Mouse (Mus musculus) MEL (cell line): ENCODE data around the gene Chst4. TPM values are rescaled to one million over a fixed set of nuclear protein-coding genes. Genes with fewer than 3 reads are reported as not detected.

Source experiments
- DNase-seq: peaks from one replicate; pipeline ENCODE4 v3.0.0; 2011; ENCODE audit warnings: low read depth, low spot score
- H3K27ac ChIP-seq: 2 replicates; pipeline ENCODE4 v1.5.1; 2012; ENCODE audit warnings: low read depth, mild to moderate bottlenecking, control low read depth, low read length, moderate library complexity; ENCODE audit not compliant: control insufficient read depth
- H3K27me3 ChIP-seq, 2 experiments: fragments of 150-350 bp in 1 of 2; sonication (generic) in 1 of 2; 2 replicates each; pipeline ENCODE4 v1.6.1; 2012; ENCODE audit warnings: low read length in 2 of 2, mild to moderate bottlenecking in 2 of 2, improper control_type of control experiment in 1 of 2, moderate library complexity in 1 of 2; ENCODE audit not compliant: insufficient read depth in 2 of 2, control insufficient read depth in 1 of 2
- H3K36me3 ChIP-seq, 2 experiments: 2 replicates each; pipeline ENCODE4 v1.6.1; 2012 to 2014; ENCODE audit warnings: low read length in 2 of 2, improper control_type of control experiment in 1 of 2, inconsistent platforms in 1 of 2, mild to moderate bottlenecking in 1 of 2; ENCODE audit not compliant: insufficient read depth in 2 of 2, control insufficient read depth in 1 of 2
- H3K4me1 ChIP-seq, 2 experiments: fragments of 150-350 bp in 1 of 2; sonication (generic) in 1 of 2; 2 replicates each; pipeline ENCODE4 v1.6.1; 2012; ENCODE audit warnings: low read length in 2 of 2, improper control_type of control experiment in 1 of 2, mild to moderate bottlenecking in 1 of 2; ENCODE audit not compliant: insufficient read depth in 2 of 2, control insufficient read depth in 1 of 2
- H3K4me3 ChIP-seq, 2 experiments: fragments of 150-350 bp in 1 of 2; sonication (generic) in 1 of 2; 2 replicates each; pipeline ENCODE4 v1.5.1; 2012; ENCODE audit warnings: low read depth in 2 of 2, low read length in 2 of 2, mild to moderate bottlenecking in 2 of 2, moderate library complexity in 2 of 2, control low read depth in 1 of 2, improper control_type of control experiment in 1 of 2; ENCODE audit not compliant: control insufficient read depth in 1 of 2, insufficient read depth in 1 of 2
- H3K79me2 ChIP-seq: 2 replicates; pipeline ENCODE4 v1.6.1; 2012; ENCODE audit warnings: mild to moderate bottlenecking, low read length, moderate library complexity; ENCODE audit not compliant: control insufficient read depth, poor library complexity, insufficient read depth
- H3K9ac ChIP-seq: 2 replicates; pipeline ENCODE4 v1.6.1; 2012; ENCODE audit warnings: low read depth, mild to moderate bottlenecking, control low read depth, low read length, moderate library complexity; ENCODE audit not compliant: control insufficient read depth, poor library complexity, severe bottlenecking
- H3K9me3 ChIP-seq: fragments of 150-350 bp; sonication (generic); replicated peaks from 2 replicates; pipeline ENCODE4 v1.6.1; 2012; ENCODE audit warnings: mild to moderate bottlenecking, low read length, improper control_type of control experiment, moderate library complexity; ENCODE audit not compliant: insufficient read depth
- BHLHE40 ChIP-seq: IDR thresholded peaks from 2 replicates; pipeline ENCODE4 v1.6.1; 2012; ENCODE audit warnings: low read depth, mild to moderate bottlenecking, inconsistent platforms, low read length, improper control_type of control experiment, borderline replicate concordance
- CHD1 ChIP-seq: IDR thresholded peaks from 2 replicates; pipeline ENCODE4 v1.6.1; 2012; ENCODE audit warnings: low read depth, mild to moderate bottlenecking, inconsistent platforms, low read length, improper control_type of control experiment
- CTCF ChIP-seq, 3 experiments: IDR thresholded peaks in 2 of 3; conservative IDR thresholded peaks in 1 of 3; 2 replicates each; pipeline ENCODE4 v1.5.1; 2011 to 2012; ENCODE audit warnings: low read length in 3 of 3, low read depth in 2 of 3, mild to moderate bottlenecking in 2 of 3, improper control_type of control experiment in 1 of 3, inconsistent platforms in 1 of 3, mixed read lengths in 1 of 3, moderate library complexity in 1 of 3; ENCODE audit not compliant: control insufficient read depth in 1 of 3, insufficient read depth in 1 of 3, poor library complexity in 1 of 3, severe bottlenecking in 1 of 3
- E2F4 ChIP-seq: IDR thresholded peaks from 2 replicates; pipeline ENCODE4 v1.6.1; 2011; ENCODE audit warnings: low read depth, low read length, improper control_type of control experiment, borderline replicate concordance
- GABPA ChIP-seq: IDR thresholded peaks from 2 replicates; pipeline ENCODE4 v1.6.1; 2012; ENCODE audit warnings: low read depth, mild to moderate bottlenecking, inconsistent platforms, low read length, improper control_type of control experiment, moderate library complexity
- GATA1 ChIP-seq: IDR thresholded peaks from 2 replicates; pipeline ENCODE4 v1.6.1; 2011; ENCODE audit warnings: low read depth, low read length, improper control_type of control experiment
- JUND ChIP-seq: IDR thresholded peaks from 2 replicates; pipeline ENCODE4 v1.6.1; 2011; ENCODE audit warnings: low read depth, mild to moderate bottlenecking, improper control_type of control experiment, low read length
- MEF2A ChIP-seq: IDR thresholded peaks from 2 replicates; pipeline ENCODE4 v1.6.1; 2014; ENCODE audit warnings: low read depth, mild to moderate bottlenecking, inconsistent platforms, low read length, improper control_type of control experiment; ENCODE audit not compliant: poor library complexity, insufficient replicate concordance, severe bottlenecking; ENCODE audit errors: extremely low read depth
- MXI1 ChIP-seq: IDR thresholded peaks from 2 replicates; pipeline ENCODE4 v1.6.1; 2011; ENCODE audit warnings: mild to moderate bottlenecking, low read depth, low read length, improper control_type of control experiment
- POLR2A ChIP-seq, 2 experiments: IDR thresholded peaks; 2 replicates each; pipeline ENCODE4 v1.6.1; 2011 to 2012; ENCODE audit warnings: low read length in 2 of 2, mild to moderate bottlenecking in 2 of 2, control low read depth in 1 of 2, improper control_type of control experiment in 1 of 2, low read depth in 1 of 2, moderate library complexity in 1 of 2; ENCODE audit not compliant: control insufficient read depth in 1 of 2, insufficient read depth in 1 of 2, poor library complexity in 1 of 2
- RCOR1 ChIP-seq: IDR thresholded peaks from 2 replicates; pipeline ENCODE4 v1.6.1; 2012; ENCODE audit warnings: low read depth, mild to moderate bottlenecking, inconsistent platforms, low read length, improper control_type of control experiment
- SIN3A ChIP-seq: IDR thresholded peaks from 2 replicates; pipeline ENCODE4 v1.6.1; 2012; ENCODE audit warnings: low read length, improper control_type of control experiment, inconsistent platforms
- TAL1 ChIP-seq: IDR thresholded peaks from 2 replicates; pipeline ENCODE4 v1.6.1; 2012; ENCODE audit warnings: mild to moderate bottlenecking, inconsistent platforms, low read length, moderate library complexity, mixed read lengths
- TCF12 ChIP-seq: IDR thresholded peaks from 2 replicates; pipeline ENCODE4 v1.6.1; 2014; ENCODE audit warnings: low read depth, mild to moderate bottlenecking, inconsistent platforms, low read length, improper control_type of control experiment, moderate library complexity
- USF2 ChIP-seq, 2 experiments: IDR thresholded peaks; 2 replicates each; pipeline ENCODE4 v1.6.1; 2011 to 2012; ENCODE audit warnings: improper control_type of control experiment in 2 of 2, low read length in 2 of 2, borderline replicate concordance in 1 of 2, inconsistent platforms in 1 of 2, low read depth in 1 of 2, mild to moderate bottlenecking in 1 of 2; ENCODE audit not compliant: insufficient read depth in 1 of 2
- ZC3H11A ChIP-seq: IDR thresholded peaks from 2 replicates; pipeline ENCODE4 v1.6.1; 2012; ENCODE audit warnings: low read depth, mild to moderate bottlenecking, inconsistent platforms, low read length, improper control_type of control experiment
- ZMIZ1 ChIP-seq: IDR thresholded peaks from 2 replicates; pipeline ENCODE4 v1.6.1; 2012; ENCODE audit warnings: low read depth, mild to moderate bottlenecking, inconsistent platforms, low read length, improper control_type of control experiment, moderate library complexity
- ZNF384 ChIP-seq: IDR thresholded peaks from 2 replicates; pipeline ENCODE4 v1.6.1; 2012; ENCODE audit warnings: low read depth, mild to moderate bottlenecking, inconsistent platforms, low read length, improper control_type of control experiment
- polyA plus RNA-seq, 2 experiments: library from polyadenylated mRNA; stranded (reverse) in 1 of 2; unstranded in 1 of 2; fragments of >175 nt in 1 of 2; fragments of >200 nt in 1 of 2; gene quantifications; 2 replicates each; pipeline versions ENCODE4 v1.2.1 to v1.2.4; 2012; ENCODE audit warnings: low replicate concordance in 2 of 2, low read depth in 1 of 2; ENCODE audit not compliant: insufficient read length in 2 of 2, insufficient read depth in 1 of 2, missing spikeins in 1 of 2
- total RNA-seq: library from RNA; depleted of rRNA; stranded (reverse); fragments of 300-350 nt; gene quantifications from 2 replicates; pipeline ENCODE4 v1.2.3, GENCODE M21; 2012; rRNA removed

The Chst4 gene
- total RNA-seq = not detected in 2 replicates
- polyA plus RNA-seq = not detected

DNA sequence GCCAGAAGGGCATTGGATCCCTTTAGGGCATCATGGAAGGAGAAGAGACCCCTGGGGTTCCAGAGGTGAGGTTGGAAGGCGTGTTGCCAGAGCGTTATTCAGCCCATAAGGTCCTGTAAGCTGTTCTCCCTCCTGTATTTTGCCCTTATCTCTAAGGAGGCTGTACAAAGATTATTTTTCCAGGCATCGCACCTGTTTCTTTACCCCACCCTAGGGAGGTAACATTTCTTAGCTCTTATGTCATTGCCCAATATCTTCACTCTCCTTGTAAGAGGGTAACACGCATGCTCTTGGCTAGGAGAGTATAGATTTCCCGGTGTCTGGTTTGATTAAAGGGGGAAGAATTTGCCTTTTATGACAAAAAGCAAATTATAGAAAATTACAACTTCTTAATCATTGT is at the start of gene Chst4:
Chst4 (minus strand) TSS at position 82 of the 400 bp plus-strand sequence.
- no peaks in the 10 kb centered on the region for H3K4me1 ChIP-seq
- no peak within 1 kb of the TSS for H3K9ac ChIP-seq
- no peaks in the 10 kb centered on the region for H3K27me3 ChIP-seq
- no peaks in the 10 kb centered on the region for H3K36me3 ChIP-seq
- no peaks in the 10 kb centered on the region for H3K9me3 ChIP-seq
- H3K27ac ChIP-seq = no peak within 1 kb of the TSS
- TF ChIP-seq E2F4 (no peak), BHLHE40 (no peak), ZNF384 (no peak), CTCF (IDR thresholded peaks at IDR 0.05 in 2 of 3, conservative IDR thresholded peaks at IDR 0.05 in 1 of 3; ENCODE audit: control insufficient read depth in 1 of 3, insufficient read depth in 1 of 3, low read depth in 2 of 3, low read length in 3 of 3, poor library complexity in 1 of 3, severe bottlenecking in 1 of 3) (no peak), GABPA (no peak), GATA1 (no peak), TAL1 (no peak), MXI1 (no peak), ZMIZ1 (no peak), RCOR1 (no peak), TCF12 (no peak), USF2 (IDR thresholded peaks at IDR 0.05; ENCODE audit: borderline replicate concordance in 1 of 2, insufficient read depth in 1 of 2, low read depth in 1 of 2, low read length in 2 of 2) (no peak), SIN3A (no peak), ZC3H11A (no peak), MEF2A (no peak)
- no peaks in the 10 kb centered on the region for H3K79me2 ChIP-seq
- DNase-seq = no peak
- no peak within 1 kb of the TSS for H3K4me3 ChIP-seq

DNA sequence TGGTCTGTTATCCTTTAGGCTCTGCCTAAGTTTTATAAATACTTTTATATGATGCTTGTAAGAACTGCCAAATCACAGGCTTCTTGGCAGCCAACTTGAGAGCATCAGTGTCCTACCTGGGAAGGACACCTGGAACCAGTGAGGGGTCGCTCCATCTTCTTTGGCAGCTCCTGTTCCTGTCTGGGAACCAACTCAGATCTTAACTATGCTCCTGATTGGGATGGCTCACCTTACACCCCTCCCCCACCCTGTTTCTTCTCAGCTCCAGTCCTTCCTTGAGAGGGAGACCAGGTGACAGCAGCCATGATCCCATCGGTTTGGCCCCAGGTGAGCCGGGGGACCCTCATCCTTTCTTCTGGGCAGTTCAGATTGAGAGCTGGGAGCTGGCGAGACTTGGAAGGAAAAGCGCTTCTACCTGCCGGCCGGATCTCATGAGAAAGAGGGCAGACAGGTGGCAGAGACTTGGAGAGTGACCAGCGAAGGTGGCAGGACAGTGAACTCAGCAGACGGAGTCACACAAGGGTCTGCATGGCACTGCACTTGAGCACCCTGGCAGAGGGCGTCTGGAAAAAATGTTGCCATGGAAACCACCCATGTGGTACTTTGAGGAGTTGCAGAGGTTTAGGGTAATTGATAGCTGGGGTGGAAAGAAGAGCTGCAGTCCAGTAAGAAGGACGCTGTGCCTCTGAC is 43.0 kb upstream of the Chst4 start:
- no peak overlapping the region for H3K4me3 ChIP-seq
- no peaks in the 10 kb centered on the region for H3K27me3 ChIP-seq
- H3K36me3 ChIP-seq = no peaks in the 10 kb centered on the region
- H3K9ac ChIP-seq = no peak overlapping the region
- no peak overlapping the region for H3K27ac ChIP-seq
- no peaks in the 10 kb centered on the region for H3K9me3 ChIP-seq
- TF ChIP-seq CHD1 = no peak
- TF ChIP-seq JUND = no peak
- TF ChIP-seq POLR2A (IDR thresholded peaks at IDR 0.05; ENCODE audit: control insufficient read depth in 1 of 2, insufficient read depth in 1 of 2, low read depth in 1 of 2, low read length in 2 of 2, poor library complexity in 1 of 2) = no peak
- H3K79me2 ChIP-seq = no peaks in the 10 kb centered on the region
- DNase-seq = no peak
- no peaks in the 10 kb centered on the region for H3K4me1 ChIP-seq
